Mouse (Mus musculus): ENCODE results near the gene Sh3bgrl2.

DNA sequence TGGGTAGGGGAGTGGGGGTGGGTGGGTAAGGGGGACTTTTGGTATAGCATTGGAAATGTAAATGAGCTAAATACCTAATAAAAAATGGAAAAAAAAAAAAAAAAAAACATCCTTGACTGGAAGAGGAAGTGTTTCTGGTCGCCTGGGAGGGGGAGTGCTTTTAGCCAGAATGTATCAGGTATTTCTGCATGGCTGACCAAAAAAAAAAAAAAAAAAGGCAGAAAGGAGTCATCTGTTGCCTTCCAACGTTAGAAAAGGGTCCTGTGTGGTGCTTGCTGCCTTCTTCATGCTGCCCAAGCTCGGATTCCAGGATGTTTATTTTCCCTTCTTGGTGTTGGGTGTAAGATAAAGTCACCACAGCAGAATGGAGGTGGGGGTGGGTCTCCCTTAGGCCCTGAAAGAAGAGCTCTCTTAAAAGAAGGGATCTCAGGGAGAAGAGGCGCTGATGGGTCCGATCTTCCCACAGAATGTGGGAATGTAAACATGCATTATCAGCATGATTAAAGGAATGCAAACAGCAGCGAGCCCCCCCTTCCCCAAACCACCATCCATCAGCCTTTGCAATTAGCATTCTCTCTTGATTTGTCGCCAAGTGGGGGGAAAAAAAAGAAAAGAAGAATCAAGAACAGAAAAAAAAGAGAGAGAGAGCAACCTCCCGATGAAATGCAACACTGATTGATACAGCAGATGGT, 109.0 kb downstream of the Sh3bgrl2 start:
- TF ChIP-seq CTCF (IDR thresholded peaks at IDR 0.05; ENCODE audit: insufficient read depth, low read depth, low read length) (no peak), POLR2A (IDR thresholded peaks at IDR 0.05; ENCODE audit: insufficient read depth, low read depth, low read length) (no peak)

All from olfactory bulb, adult 2 months (tissue).